Mouse (Mus musculus): ENCODE data around the gene Phtf2.

DNA sequence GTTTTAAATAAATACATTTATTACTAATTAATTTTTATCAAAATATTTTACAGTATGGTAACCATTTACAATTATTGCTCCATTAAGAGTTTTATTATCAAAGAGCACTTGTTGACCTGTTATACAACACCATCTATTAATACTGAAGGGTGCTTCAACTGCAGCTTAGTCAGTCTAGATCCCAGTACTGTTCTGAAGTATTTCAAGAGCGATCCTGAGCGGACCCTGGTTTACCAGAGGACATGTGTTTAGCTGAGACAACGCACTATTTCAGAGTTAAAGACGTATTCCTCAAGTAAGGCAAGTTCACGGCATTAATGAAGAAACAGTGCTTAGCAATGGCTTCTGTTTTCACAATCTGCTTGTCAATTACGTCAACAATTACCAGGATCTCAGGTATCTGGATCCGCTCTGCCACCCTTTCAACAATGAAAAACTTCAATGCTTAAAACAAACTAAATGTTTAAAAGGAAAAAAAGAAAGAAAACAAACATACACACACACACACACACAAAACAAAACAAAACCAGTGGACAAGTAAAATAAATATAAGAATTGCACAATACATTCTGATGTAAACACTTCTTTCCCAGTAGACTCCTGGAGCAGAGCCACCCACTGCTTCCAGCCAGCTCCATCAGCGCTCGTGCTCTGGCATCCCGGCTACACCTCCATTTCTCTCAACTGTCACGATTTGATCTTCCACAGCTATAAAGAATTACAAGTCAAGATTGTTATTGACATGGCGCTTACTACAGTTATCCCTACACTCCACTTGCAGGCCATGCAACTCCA is 121.4 kb downstream of the Phtf2 start:
- TF ChIP-seq GATA1 (IDR thresholded peaks at IDR 0.05; ENCODE audit: borderline replicate concordance, low read length) (no peak), FLI1 (IDR thresholded peaks at IDR 0.05; ENCODE audit: low read length) (no peak)

All from megakaryocyte, embryonic 14.5 days (primary cell).